Mouse (Mus musculus): ENCODE measurements around the gene Exoc6.
"Not testable (repeated sequence)": the region's sequence is repeated elsewhere in the genome, so short reads cannot be mapped to it uniquely, and the experiment has no call there.

Gene Exoc6

DNA sequence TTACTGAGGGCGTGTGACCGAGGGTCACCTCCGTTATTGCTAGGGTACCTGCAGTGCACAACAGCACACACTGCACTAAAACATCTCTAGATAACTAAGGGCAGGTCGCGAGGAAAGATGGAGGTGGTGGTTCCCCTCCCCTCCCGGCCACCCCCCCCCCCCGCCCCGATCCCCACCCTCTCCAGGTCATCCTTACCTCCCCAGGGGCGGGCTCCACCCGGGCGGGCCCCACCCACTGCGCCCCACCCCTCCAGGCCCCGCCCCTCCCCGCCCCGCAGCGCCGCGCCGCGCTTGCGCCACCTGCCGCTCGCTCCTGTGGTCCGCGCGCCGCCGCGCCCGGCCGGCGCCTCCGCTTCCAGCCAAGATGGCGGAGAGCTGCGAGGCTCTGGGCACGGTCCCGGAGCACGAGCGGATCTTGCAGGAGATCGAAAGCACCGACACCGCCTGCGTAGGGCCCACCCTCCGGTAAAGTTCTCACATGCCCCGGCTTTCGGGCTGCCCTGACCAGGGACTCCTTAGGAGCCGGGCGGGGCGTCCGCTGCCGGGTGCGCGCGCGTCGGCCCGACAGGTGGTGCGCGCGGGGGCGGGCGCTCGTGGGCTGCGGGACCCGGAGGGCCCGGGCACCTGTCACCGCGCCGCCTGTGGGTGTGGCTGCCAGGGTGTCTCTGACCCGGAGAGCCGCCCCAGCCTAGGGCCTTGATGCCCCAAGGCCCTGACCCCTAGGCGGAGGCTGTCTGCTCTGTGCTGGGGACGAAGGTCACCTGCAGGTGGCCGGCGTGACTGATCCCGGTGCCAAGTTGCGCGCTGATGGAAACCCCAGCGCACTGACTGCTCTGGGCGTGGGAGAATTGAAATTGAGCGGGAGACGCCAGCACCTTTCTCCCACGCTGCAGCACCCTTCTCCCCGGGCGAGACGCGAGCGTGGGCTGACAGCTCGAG lies at the start of gene Exoc6:
TSS of gene Exoc6 (plus strand) at position 318 of the 939 bp plus-strand sequence.
- DNase-seq: peak; percentile 87

DNA sequence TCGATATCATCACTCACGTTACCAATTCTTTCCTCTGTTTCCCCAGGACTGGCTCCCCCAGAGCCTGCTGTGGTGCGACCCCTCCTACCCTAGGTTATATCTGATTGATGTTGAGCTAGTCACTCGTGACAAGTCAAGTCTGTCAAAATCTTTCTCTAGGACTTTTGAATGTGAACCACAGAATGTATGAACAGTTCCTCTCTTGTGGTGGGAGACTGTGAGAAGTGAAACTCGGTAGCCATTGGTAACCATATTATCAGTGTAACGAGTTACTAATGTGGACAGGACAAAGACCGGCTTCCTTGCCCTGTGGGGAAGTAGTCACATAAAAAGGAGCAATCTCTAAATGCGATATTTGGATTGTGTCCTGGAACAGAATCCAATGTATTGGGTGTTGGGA lies 47.2 kb upstream of the Exoc6 start:
- DNase-seq: no peak

DNA sequence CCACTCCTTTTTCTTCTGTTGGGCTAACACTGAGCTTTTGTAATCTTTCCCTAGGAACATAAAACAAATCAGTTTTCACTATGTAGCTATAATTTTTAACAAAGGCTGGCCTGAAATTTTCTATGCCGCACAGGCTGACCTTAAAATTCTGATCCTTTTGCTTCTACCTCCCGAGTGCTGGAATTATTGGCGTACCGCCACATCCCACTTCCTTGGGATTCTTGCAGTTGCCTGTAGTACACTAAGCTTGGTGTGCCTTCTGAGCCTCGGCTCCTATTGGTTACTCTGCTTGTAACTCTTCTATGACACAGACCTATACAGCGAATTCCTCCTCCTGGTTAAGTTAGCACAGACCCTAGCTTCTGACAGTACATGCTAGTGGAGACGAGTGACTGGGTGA lies 44.2 kb upstream of the Exoc6 start:
- DNase-seq: peak; percentile 43

DNA sequence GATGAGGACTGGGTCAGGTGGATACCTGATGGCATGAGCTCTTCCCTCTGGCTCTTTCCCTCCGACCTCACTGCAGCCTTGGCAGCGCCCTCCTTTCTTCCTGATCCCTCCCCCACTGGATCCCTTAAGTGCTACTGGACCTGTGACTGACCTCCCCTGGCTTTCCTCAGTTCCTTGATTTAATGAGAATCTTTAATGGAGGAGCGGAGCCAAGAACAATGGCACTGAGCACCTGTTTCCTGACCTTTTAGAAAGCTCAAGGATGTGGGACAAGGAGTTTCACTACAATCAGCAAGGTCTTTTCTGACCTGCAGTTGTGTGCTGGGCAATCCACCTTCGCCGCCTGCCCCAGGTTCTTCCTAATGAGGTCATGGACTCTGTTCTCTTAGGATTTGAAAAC lies 43.6 kb upstream of the Exoc6 start:
- peak; percentile 24 for DNase-seq

DNA sequence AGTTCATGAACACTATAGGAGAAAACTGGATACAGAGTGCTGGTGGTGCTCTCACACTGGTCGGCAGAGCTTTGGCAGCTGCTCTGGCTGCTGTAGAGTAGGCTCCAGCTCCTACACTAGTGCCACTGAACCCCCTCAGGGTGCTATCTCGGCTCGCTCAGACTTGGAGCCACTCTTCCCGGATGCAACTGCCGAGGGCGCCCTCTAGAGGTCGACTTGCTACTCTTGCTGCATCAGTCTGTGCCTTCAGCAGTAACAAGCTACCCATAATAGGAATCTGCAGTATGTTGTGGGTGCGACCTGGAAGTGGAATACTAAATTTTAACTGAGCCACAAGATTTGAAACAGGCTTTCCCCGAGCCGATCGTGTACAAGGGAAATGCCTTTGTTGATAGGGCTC lies 40.5 kb upstream of the Exoc6 start:
- peak; percentile 77 for DNase-seq

DNA sequence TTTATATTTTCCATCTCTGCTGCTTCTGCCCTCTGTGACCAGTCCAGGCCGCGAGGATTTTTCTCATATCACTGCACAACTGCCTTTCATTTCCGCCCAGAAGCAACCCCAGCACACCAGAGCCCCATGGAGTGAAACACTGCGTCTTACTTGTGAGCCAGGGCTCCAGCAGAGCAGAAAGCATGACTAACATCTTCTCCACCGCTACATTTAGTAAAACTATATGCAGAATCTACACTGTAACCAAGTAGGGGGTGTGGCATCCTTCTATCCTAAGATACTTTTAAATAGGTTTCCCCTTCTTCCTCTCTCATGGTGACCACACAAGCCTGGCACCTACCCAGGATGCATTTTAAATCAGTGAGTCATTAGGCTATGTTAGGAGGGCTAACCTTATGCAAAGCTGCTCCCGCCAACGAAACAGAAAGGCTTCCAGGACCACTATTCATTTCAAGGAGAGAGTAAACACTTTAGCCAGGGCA lies 35.4 kb upstream of the Exoc6 start:
- peak; percentile 32 for DNase-seq

DNA sequence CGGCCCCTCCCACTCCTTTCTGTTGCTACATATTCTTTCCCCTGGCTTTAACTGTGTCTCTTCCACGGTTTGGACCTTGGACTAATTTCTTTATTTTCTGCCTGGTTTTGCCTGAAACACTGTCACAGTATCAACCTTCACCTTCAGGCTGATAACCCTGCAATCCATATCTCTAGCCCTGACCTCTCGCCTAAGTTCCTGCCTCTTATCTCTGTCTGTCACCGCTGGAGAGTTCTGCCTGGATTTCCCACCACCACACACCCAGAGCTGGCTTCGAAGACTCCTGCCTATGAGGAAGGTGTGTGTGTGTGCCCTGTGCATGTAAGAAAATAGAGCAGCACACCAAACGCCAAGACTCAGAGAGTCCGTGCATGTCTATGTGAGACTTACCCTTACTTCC lies 32.8 kb upstream of the Exoc6 start:
- DNase-seq: no peak

DNA sequence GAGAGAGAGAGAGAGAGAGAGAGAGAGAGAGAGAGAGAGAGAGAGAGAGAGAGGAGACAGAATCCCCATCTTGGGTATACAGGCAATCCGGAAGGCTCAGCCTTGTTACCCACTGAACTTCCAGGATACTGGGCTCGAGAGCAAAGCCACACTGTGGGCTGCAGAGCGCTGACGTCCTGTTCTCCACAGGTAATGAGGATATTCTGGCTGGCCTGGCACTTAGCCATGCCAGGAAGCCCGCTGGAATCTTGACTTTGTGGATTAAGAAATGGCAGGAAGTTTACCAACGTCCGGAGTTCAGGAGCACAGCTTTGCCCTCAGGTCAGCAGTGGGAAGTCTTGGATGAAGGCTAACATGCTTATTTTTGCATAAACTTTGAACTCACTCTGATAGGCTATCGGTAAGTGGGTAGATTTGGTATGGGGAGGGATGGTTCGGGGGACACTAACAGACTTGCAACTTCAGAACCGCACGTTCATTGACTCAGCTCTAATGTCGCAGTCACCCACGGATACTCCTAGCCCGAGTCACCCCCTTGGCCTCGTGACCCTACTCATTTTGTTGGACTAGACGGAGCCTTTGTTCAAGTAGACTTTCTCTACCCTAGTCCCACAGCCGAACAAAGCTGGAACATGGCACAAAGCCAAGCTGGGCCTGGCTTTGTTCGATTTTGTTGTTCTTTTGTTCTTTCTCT lies 29.3 kb upstream of the Exoc6 start:
- DNase-seq: peak; percentile 27

DNA sequence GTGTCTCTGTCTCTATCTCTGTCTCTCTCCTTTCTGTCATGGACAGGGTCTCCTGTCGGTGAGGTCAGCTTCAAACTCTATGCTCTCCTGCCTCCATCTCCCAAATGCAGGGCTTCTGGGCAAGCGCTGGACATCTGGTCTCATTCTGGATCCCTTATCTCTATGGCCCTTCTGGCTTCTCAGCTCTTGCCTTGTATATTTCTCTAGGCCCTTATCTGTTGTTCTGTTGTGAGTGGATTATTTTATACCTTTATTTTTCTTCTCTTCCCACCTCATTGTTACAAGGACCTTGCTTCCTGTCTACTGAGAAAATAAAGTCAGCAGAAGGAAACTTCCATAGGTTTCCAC lies 28.8 kb upstream of the Exoc6 start:
- no peak for DNase-seq

DNA sequence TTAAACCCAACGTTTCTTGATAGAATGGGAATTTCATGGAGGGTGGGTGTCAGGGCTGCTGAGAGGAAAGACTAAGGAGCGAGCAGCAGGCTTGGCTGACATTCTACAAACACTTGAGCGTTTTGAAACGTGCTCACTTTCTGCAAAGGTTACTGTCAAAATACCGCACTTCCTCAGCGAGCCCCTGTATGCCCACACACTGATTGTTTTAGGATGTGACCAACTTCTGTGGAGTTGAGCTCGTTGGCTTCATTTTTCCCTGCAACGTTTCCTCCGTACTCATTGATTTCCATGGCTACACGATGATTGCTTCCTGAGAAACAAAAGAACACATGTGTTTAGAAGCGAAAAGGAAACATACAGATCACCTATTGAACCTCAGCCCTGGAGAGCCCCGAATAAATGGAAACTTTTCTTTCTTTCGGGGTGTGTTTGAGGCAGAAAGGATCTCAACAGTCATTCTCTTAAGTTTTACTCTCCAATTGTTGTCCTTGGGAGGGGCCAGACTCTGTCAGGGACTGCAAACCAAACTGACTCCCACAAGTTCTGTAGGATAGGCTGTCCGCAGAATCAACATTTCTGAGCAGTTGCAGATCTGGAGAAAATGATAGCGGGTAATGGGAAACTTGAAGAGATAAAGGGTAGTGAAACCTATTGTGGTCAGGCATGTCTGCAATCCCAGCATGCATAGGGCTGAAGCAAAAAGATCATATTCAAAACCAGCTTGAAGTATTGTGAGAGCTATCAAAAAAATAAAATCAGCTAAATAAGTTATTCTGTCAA lies 26.7 kb upstream of the Exoc6 start:
- DNase-seq: no peak

DNA sequence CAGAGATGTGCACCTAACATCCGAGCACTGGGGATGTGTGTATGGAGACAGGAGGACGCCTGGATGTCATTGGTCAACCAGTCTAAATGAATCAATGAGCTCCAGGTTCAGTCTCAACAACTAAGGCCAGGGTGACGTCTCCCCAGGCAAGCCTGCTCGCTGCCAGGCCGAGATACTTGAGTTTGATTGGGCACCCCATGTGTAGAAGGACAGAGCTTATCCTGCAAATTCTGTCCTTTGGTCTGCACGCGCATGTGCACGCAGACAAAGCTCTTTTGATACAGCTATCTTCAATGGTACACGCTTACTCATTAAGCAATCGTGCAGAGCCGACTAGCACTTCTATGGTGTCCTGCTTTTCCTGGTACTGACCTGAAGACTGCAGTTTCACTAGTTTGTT lies 24.3 kb upstream of the Exoc6 start:
- DNase-seq: no peak

DNA sequence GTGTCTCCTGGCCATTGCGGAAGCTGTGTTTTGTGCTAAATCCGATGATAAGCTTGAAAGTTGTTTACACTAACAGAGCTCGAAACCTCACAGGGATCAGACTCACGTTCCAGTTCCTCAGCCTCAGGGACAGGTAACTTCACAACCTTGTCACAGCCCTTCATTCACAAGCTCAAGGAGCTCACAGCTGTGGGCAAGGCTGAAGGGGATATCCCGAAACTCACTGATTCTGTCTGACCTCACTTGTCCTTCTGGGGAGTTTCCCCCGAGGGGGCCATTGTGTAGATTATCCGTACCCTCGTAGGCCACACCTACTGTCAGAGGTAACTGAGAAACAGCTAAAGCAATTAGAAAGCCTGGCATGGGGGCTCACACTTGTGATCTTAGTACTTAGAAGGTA lies 23.4 kb upstream of the Exoc6 start:
- no peak for DNase-seq

DNA sequence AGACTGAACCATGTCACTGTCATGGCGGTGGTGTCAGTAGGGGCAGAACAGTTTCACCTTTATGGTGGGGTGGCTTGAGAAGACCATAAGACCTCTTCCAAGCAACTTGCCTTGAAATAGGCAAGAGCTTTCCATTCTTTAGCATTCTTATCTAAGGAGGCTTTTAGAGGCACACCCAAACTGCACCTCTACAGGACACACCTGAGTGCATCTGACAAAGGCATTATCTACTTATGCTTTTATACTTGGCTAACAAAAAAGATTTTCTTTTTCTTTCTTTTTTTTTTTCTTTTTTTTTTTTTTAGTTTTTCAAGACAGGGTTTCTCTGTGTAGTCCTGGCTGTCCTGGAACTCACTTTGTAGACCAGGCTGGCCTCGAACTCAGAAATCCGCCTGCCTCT lies 22.5 kb upstream of the Exoc6 start:
- DNase-seq: not testable (repeated sequence)

DNA sequence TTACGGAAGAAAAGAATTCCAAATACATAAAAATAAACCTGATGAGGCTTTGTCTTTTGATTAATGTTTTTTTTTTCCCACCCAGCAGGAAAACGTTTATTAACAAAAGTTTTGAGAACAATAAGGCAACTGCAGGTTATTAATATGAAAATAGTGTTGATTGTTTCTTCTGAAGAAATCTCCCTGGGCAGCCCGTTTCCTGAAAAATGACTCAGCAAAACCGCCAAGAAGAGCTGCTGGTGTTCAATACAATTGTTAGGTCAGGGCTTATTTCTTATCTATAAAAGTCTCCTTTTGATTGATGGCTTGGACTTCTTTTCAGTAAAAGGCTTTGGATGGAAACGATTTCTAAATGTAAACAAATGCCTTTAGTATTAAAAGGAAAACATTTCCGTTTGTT lies 21.6 kb upstream of the Exoc6 start:
- no peak for DNase-seq

DNA sequence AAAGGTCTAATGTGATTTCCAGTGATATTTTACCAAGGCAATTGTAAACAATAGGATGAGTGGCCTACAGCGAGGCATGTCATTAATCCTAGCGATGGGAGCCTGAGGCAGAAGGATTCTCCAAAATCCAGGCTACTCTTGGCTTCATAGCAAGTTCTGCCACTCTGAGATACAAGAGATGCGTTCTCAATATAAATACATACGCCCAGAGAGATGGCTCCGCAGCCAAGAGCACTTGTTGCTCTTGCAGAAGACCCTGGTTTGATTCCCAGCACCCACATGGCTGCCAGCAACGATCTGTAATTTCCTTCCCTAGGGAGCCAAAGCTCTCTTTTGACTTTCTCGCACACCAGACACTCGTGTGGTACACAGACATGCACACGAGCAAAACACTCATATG lies 20.9 kb upstream of the Exoc6 start:
- no peak for DNase-seq

DNA sequence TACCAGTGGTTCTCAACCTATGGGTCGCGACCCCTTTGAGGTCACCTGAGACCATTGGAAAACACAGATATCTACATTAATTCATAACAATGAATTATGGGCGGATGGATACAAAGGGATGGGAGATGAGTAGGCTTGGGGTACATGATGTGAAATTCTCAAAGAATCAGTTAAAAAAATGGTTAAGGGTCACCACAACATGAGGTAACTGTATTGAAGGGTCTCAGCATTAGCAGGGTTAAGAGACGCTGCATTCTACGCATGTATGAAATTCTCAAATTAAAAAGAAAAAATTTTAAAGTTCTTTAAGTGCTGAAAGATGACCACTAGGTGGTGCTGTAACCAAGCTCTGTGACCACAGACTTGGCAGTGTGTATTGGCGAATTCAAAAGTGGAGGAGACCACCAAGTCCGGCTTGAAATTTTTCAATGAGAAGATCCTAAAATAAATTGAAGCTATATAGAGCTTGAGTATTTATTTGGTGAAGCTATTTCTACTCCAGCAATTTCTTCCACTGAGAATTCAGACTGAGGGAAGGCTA lies 20.2 kb upstream of the Exoc6 start:
- DNase-seq: peak; percentile 58

DNA sequence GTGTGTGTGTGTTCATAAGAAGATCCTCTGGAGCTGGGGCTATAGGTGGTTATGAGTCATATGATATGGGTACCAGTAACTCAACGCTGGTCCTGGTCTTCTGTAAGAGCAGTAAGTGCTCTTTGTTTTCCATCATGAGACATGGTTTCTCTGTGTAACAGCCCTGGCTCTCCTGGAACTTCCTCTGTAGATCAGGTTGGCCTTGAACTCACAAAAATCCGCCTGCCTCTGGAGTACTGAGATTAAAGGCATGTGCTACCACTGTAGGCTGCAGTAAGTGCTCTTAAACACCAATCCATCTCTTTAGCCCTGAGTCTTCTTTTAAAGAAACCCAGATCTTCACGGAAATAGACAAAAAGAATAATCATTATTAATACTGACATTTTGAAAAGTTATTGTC lies 19.6 kb upstream of the Exoc6 start:
- DNase-seq: no peak

DNA sequence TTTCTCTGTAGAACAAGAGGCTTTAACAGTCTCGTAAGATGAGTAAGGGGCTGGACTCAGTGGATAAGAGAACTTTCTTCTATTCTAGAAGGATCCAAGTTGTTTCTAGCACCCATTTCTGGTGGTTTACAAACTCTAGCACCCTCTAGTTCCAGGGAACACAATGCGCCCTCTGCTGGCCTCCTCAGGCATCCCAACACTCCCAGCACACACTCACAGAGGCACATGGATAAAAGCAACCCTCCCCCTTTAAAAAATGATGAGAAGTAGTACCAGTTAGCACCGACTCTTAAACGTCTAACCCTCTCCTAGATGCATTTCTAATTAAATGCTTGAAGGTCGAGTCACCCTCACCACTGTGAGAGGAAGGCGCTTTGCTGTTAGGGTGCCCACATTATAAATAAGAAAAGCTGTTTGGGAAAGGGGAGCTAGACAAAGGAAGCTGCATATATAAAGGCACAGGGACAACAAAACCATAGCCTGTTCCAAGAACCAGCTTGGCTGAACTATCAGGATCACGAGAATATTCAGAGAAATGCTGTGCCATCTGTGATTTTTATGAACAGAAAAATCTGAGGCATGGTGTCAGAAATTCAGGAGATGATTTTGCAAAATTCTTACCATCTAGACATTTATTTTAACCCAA lies 18.9 kb upstream of the Exoc6 start:
- DNase-seq: no peak

DNA sequence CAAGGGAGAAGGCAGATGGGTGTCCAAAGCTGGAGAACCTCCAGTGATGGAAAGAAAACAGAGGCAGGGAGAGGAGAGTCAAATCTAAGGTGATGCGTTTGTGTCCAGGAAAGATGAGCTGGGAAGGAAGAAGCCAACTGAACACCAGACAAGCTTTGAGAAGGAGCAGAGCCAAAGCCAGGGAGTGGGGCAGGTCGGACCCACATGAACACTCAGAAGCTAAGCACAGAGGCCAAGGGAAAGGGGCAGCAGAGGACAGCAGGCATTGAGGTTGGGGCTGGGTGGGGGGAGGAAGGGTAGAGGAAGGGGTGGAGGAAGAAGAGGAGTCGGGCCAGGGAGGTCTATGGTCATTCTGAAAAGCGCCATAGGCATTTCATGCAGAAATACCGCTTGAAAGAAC lies 17.0 kb upstream of the Exoc6 start:
- DNase-seq: no peak

DNA sequence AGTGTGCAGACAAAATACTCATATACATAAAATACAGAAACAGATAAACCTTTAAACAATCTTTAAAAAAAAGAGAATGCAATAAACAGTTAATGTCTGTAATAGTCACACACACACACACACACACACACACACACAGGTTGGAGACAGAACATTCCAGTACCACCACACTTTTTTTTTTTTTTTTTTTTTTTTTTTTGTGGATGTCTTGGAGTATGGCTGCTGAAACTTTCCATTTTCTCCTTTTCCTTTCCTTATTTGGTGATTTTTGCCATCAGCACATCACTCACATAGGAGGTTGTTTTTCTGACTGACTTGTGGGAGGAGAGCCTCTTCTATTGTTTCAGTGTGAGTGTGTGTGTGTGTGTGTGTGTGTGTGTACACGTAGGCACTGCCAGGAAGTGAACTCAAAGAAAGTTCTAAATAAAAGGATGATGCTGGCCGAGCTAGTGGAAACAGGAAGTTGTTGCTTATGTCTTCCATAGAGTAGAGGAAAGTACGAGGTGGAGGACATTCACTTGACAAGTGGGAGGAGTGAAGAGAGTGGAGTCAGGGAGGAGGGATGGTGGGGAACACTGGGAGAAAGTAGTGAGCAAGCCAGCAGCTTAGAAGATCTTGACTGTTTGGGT lies 15.4 kb upstream of the Exoc6 start:
- no peak for DNase-seq

DNA sequence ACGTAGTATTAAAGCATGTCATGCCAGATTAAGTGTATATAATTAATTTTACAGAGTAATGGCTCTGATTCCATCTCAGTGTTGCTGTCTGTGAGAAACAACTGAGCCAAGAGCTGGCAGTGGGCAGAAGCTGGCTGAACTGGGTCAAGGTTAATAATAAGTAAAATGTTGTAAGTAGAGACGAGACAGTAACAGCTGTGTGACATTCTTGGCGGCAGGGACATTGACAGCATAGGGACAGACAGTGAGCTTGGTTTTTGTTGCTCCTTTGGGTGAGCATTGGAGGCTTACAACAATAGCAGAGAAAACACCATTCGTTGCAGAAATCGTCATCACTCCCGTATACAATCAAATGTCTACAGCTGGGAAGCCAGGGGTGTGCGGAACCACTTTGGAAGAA lies 13.8 kb upstream of the Exoc6 start:
- no peak for DNase-seq

DNA sequence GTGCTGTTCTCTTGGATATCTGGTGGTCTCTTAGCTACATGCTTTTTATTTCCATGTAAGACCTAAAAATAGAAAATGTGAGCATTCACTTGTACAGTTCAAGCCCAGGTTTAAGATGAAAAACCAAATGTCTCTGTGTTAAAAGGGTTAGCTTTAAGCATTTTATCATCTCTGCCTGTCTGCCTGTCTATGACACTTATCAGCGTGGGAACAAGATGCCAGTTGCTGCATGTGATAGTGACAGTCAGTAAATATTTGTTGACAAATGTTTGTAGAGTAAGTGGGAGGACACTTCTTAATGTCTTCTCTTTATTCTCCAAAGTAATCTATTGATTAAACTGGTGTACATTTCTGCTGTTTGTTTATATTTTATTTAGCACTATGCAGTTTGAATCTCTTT lies 12.5 kb upstream of the Exoc6 start:
- DNase-seq: no peak

All from kidney, postnatal 14 days (tissue).